Mouse (Mus musculus): Measurements from ENCODE around the gene Plppr3.

Gene Plppr3

GRCm38 (mm10) chr10:79874290-79874862, at the start of gene Plppr3, which contains the start of gene Prtn3:
TSS of gene Plppr3 (minus strand) at chr10:79874634.
TSS of gene Prtn3 (plus strand) at chr10:79874476.
- no peak for DNase-seq (ENCODE audit: low spot score in 2 of 2)

- no peak for DNase-seq (ENCODE audit: low spot score in 2 of 2)
Measured at GRCm38 (mm10) chr10:79921572-79921971, 47.1 kb upstream of the Plppr3 start.

- no peak for DNase-seq (ENCODE audit: low spot score in 2 of 2)
Measured at GRCm38 (mm10) chr10:79920958-79921535, 46.6 kb upstream of the Plppr3 start, which contains the start of gene R3hdm4. TSS of gene R3hdm4 (minus strand) at chr10:79921208.

GRCm38 (mm10) chr10:79920056-79920890, 45.8 kb upstream of the Plppr3 start:
- no peak for DNase-seq (ENCODE audit: low spot score in 2 of 2)

- DNase-seq (ENCODE audit: low spot score in 2 of 2) = no peak
Measured at GRCm38 (mm10) chr10:79919251-79919849, 44.9 kb upstream of the Plppr3 start.

GRCm38 (mm10) chr10:79918231-79919078, 44.0 kb upstream of the Plppr3 start:
- DNase-seq (ENCODE audit: low spot score in 2 of 2) = no peak

GRCm38 (mm10) chr10:79917532-79918100, 43.2 kb upstream of the Plppr3 start:
- DNase-seq (ENCODE audit: low spot score in 2 of 2) = no peak

- peak; percentile 56 to 80 for DNase-seq (ENCODE audit: low spot score in 2 of 2)
Measured at GRCm38 (mm10) chr10:79916808-79917531, 42.5 kb upstream of the Plppr3 start, which contains the start of gene Kiss1r. TSS of gene Kiss1r (plus strand) at chr10:79916971.

- no peak for DNase-seq (ENCODE audit: low spot score in 2 of 2)
Measured at GRCm38 (mm10) chr10:79916081-79916480, 41.6 kb upstream of the Plppr3 start.

- DNase-seq (ENCODE audit: low spot score in 2 of 2) = no peak
Measured at GRCm38 (mm10) chr10:79914948-79915596, 40.6 kb upstream of the Plppr3 start.

- DNase-seq (ENCODE audit: low spot score in 2 of 2) = no peak
Measured at GRCm38 (mm10) chr10:79914131-79914947, 39.9 kb upstream of the Plppr3 start.

GRCm38 (mm10) chr10:79912412-79912811, 38.0 kb upstream of the Plppr3 start:
- no peak for DNase-seq (ENCODE audit: low spot score in 2 of 2)

- no peak for DNase-seq (ENCODE audit: low spot score in 2 of 2)
Measured at GRCm38 (mm10) chr10:79910556-79910955, 36.1 kb upstream of the Plppr3 start, which contains the start of gene Gm26602. TSS of gene Gm26602 (plus strand) at chr10:79910856.

- DNase-seq (ENCODE audit: low spot score in 2 of 2) = peak in 1 of 2 experiments; percentile 47
Measured at GRCm38 (mm10) chr10:79909092-79909922, 34.9 kb upstream of the Plppr3 start.

- peak; percentile 92 to 93 for DNase-seq (ENCODE audit: low spot score in 2 of 2)
Measured at GRCm38 (mm10) chr10:79908167-79909091, 34.0 kb upstream of the Plppr3 start, which contains the start of gene Med16. TSS of gene Med16 (minus strand) at chr10:79908923.

- DNase-seq (ENCODE audit: low spot score in 2 of 2) = no peak
Measured at GRCm38 (mm10) chr10:79907415-79907814, 33.0 kb upstream of the Plppr3 start.

- no peak for DNase-seq (ENCODE audit: low spot score in 2 of 2)
Measured at GRCm38 (mm10) chr10:79906712-79907111, 32.3 kb upstream of the Plppr3 start.
